Mouse (Mus musculus) testis, adult 2 months (tissue): ENCODE results near the gene Tmem141.

ENCODE experiments used
- CTCF ChIP-seq: fragments of 200-500 bp; IDR thresholded peaks from 2 replicates; pipeline ENCODE4 v1.5.1; 2012; ENCODE audit warnings: low read depth, mild to moderate bottlenecking, inconsistent platforms, low read length, moderate library complexity; ENCODE audit not compliant: control insufficient read depth, insufficient read depth, insufficient replicate concordance
- POLR2A ChIP-seq: fragments of 200-500 bp; IDR thresholded peaks from 2 replicates; pipeline ENCODE4 v1.6.1; 2012; ENCODE audit warnings: low read depth, mild to moderate bottlenecking, inconsistent platforms, low read length, moderate library complexity; ENCODE audit not compliant: control insufficient read depth

GRCm38 (mm10) chr2:25660279-25660678 lies 38.5 kb upstream of the Tmem141 start:
- TF ChIP-seq CTCF: no peak
- TF ChIP-seq POLR2A: no peak
